Mouse (Mus musculus): ENCODE data around the gene C87436. TPM values are rescaled to one million over a fixed set of nuclear protein-coding genes. Genes with fewer than 3 reads are reported as not detected.

Gene C87436
- 22.8 and 24.8 TPM in 2 replicates for polyA plus RNA-seq (2016; fragmentation: Nextera tagmentation; extraction: Ambion mirVana)

DNA sequence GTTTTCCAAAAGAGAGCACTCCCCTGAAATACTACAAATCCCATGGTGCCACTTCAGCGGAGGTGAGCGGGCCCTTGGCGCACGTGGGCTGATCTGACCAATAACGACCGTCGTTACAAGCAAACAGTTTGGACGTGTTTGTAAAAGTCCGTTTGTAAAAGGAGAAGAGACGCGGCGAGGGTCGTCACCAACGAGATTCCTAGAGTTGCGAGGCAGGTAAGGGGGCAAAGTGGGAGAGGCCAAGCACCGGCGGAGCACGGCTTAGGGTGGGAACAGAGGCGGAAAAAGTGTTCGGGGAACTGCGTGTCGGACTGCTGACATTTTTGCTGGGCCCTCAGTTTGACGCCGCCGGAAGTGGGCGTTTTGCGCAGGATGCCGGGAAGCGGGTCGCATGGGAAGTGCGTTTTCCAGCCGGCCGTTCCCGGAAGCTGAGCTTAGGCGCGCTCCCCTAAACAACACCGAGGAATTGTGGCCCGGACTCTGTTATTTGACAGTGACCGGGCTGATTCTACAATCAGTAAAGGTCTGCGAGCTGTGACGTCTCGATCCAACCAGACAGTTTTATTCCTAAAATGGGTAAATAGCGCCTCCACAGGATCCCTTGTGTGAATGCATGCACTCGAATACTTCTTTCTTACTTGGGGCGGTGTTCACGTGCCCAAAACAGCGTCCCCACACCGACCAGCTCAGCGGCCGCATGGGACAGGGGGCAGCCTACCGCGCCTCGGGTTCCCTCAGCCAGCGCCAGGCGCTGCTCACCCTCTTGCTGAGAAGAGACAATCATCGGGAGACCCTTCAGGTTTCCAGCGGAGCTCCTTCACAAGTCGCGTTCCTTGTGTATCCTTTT, at the start of gene C87436:
C87436 (plus strand) TSS at position 103 of the 847 bp plus-strand sequence.
- Histone ChIP-seq H3K36me3 (peaks cover 51% of the 10 kb centered on the region), H3K27me3 (ENCODE audit: low read depth, poor library complexity, severe bottlenecking) (no peaks in the 10 kb centered on the region), H3K4me1 (peaks cover 16% of the 10 kb centered on the region), H3K9me3 (replicated peaks) (no peaks in the 10 kb centered on the region), H3K27ac (replicated peaks) (peak within 1 kb of the TSS; percentile 95), H3K4me3 (peak within 1 kb of the TSS; percentile 75)
- WGBS = under 1% methylated on average over 59 of the region's 59 CpGs
- peak; percentile 96 for DNase-seq (ENCODE audit: low spot score)

DNA sequence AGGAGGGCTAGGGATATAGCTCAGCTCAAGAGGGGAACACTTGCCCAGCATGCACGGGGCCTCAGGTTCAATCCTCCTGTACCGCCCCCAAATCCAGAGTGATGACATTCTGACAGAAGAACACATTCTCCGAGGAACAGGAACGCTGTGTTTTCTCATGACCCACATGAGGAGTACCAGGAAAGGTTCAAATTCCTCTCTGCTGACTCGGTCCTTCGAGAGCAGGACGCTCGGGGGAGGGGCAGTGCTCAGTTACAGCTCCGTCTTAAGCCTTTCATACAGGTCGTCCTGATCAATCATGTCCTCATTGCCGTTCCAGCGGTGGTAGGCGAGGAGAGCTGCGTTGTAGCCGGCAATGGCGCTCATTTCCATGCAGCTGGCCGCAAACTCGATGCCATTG, 49.7 kb upstream of the C87436 start:
- H3K27me3 ChIP-seq (ENCODE audit: low read depth, poor library complexity, severe bottlenecking) = no peaks in the 10 kb centered on the region
- H3K4me1 ChIP-seq = 0 out of 2 replicates have a peak, but pooled peaks cover under 1% of the 10 kb centered on the region
- H3K27ac ChIP-seq (replicated peaks) = no peak overlapping the region
- H3K36me3 ChIP-seq = peaks cover 84% of the 10 kb centered on the region
- 89% methylated on average over 18 of the region's 18 CpGs for WGBS
- no peaks in the 10 kb centered on the region for H3K9me3 ChIP-seq (replicated peaks)
- no peak for DNase-seq (ENCODE audit: low spot score)
- H3K4me3 ChIP-seq = no peak overlapping the region

DNA sequence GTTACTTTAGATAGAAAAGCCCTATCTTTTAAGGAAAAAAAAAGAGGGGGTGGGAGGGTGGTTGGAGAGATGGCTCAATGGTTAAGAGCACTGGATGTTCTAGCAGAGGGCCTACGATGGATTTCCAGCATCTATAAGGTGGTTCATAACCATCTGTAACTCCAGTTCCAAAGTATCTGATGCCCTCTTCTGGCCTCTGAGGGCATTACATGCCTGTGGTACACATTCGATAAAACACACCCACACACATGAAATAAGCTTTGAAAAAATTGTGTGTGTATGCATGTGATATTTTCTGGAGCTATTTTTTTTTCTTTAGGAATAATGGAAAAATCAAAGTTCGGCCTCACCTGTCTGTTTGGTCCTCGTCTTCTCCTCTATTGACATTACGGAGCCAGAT, 46.8 kb upstream of the C87436 start:
- peaks cover 81% of the 10 kb centered on the region for H3K36me3 ChIP-seq
- no peak for DNase-seq (ENCODE audit: low spot score)
- 96% methylated on average over 5 of the region's 5 CpGs for WGBS

DNA sequence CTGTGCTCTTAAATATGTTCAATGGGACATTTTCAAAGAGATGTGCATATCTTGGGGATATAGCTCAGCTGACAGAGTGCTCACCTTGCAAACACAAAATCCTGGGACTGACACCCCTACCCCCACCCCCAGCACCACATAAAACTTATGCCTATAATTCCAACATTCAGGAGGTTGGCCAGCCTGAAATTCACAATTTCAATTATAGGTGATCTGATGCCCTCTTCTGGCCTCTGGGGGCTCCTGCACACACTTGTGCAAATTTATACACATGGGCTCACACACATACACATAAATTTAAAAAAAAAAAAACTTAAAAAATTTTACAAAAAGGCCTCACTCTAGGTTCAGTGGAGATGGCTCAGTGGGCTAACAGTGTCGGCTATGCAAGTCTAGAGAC, 45.0 kb upstream of the C87436 start:
- H3K4me3 ChIP-seq = no peak overlapping the region
- H3K9me3 ChIP-seq (replicated peaks) = no peaks in the 10 kb centered on the region
- no peak for DNase-seq (ENCODE audit: low spot score)
- no peak overlapping the region for H3K27ac ChIP-seq (replicated peaks)
- H3K27me3 ChIP-seq (ENCODE audit: low read depth, poor library complexity, severe bottlenecking) = peaks cover 6% of the 10 kb centered on the region
- 90% methylated on average over 1 of the region's 1 CpGs for WGBS
- peaks cover 28% of the 10 kb centered on the region for H3K4me1 ChIP-seq
- peaks cover 63% of the 10 kb centered on the region for H3K36me3 ChIP-seq

More for the DNA sequence above, 46.8 kb upstream of the C87436 start:
- Histone ChIP-seq H3K4me1 (peaks cover 19% of the 10 kb centered on the region), H3K9me3 (replicated peaks) (no peaks in the 10 kb centered on the region), H3K4me3 (no peak overlapping the region), H3K27ac (replicated peaks) (no peak overlapping the region), H3K27me3 (ENCODE audit: low read depth, poor library complexity, severe bottlenecking) (no peaks in the 10 kb centered on the region)

DNA sequence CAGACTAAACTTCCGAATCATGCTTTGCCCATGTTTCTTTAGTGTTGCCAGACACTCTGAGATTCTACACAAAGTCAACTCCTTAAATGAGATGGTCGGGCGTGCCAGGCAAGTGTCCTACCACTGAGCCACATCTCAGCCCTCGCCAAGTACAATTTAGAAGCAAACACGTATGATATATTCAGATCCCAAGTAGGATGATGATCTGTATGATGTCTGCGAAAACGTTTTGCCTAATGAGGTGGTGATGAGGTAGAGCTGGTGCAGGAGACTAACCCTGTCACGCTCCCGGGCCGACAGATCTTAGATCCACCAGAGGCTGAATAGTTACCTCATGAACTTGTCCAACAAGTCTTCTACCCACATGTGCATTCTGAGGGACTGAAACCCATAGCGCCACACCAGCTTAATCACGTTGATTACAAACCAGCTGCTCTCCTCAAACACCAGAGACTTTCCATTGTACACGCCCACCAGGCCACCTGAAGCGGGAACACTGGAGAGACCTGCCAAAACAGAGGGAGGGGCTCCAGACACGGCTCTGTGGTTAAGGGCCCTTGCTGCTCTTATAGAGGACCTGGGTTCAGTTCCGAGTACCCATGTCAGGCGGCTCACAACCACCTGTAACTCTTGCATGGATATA, 44.0 kb upstream of the C87436 start:
- H3K36me3 ChIP-seq = peaks cover 52% of the 10 kb centered on the region
- H3K27me3 ChIP-seq (ENCODE audit: low read depth, poor library complexity, severe bottlenecking) = peaks cover 16% of the 10 kb centered on the region
- H3K9me3 ChIP-seq (replicated peaks) = no peaks in the 10 kb centered on the region
- peaks cover 28% of the 10 kb centered on the region for H3K4me1 ChIP-seq
- H3K4me3 ChIP-seq = no peak overlapping the region
- 93% methylated on average over 17 of the region's 17 CpGs for whole genome bisulfite sequencing
- H3K27ac ChIP-seq (replicated peaks) = no peak overlapping the region
- DNase-seq (ENCODE audit: low spot score) = no peak

DNA sequence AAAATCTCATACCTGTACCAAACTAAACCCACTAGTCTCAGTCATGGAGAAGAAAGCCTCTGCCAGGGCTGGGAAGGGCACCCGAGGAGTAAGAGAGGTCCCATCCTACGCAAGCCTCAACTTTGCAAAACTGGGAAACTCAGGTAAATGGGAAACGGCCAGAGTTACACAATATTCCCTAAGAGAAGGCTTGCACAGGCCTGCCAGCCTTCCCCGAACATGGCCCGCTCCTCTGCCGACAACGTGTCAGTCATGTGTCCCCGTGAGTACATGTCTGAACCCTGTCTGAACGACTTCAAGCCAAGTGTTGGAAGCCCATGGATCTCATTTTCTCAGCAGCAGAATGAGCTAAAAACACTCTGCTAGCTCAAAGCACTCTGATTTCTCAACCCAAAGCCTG, 43.2 kb upstream of the C87436 start:
- no peak for DNase-seq (ENCODE audit: low spot score)
- H3K4me3 ChIP-seq = peak overlapping the region; percentile 89
- 91% methylated on average over 9 of the region's 9 CpGs for WGBS

DNA sequence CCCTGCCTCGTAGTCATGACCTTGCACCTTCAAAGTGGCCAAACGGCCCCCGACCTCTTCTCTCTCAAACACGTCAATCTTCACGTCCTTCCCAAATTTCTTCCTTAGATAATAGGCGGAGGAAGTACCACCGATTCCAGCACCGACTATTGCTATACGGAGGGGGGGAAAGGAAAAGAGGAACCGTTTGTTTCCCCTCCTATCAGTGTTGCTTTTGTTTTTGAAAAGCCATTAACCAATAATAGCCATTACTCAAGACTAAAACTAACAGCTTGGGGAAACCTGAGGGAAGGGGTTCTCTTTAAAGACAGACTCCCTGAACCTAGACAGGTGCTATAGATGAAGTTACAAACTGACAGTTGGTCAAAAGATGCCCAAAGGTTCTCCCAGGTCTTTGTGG, 42.2 kb upstream of the C87436 start:
- 50% methylated on average over 10 of the region's 10 CpGs for WGBS
- peak overlapping the region; percentile 93 for H3K27ac ChIP-seq (replicated peaks)
- H3K4me1 ChIP-seq = peaks cover 34% of the 10 kb centered on the region
- peaks cover 35% of the 10 kb centered on the region for H3K36me3 ChIP-seq
- no peak for DNase-seq (ENCODE audit: low spot score)
- H3K9me3 ChIP-seq (replicated peaks) = no peaks in the 10 kb centered on the region
- H3K4me3 ChIP-seq = peak overlapping the region; percentile 89
- H3K27me3 ChIP-seq (ENCODE audit: low read depth, poor library complexity, severe bottlenecking) = peaks cover 16% of the 10 kb centered on the region

More for the DNA sequence above, 43.2 kb upstream of the C87436 start:
- Histone ChIP-seq H3K4me1 (peaks cover 28% of the 10 kb centered on the region), H3K27ac (replicated peaks) (no peak overlapping the region), H3K36me3 (peaks cover 44% of the 10 kb centered on the region), H3K9me3 (replicated peaks) (no peaks in the 10 kb centered on the region), H3K27me3 (ENCODE audit: low read depth, poor library complexity, severe bottlenecking) (peaks cover 16% of the 10 kb centered on the region)

DNA sequence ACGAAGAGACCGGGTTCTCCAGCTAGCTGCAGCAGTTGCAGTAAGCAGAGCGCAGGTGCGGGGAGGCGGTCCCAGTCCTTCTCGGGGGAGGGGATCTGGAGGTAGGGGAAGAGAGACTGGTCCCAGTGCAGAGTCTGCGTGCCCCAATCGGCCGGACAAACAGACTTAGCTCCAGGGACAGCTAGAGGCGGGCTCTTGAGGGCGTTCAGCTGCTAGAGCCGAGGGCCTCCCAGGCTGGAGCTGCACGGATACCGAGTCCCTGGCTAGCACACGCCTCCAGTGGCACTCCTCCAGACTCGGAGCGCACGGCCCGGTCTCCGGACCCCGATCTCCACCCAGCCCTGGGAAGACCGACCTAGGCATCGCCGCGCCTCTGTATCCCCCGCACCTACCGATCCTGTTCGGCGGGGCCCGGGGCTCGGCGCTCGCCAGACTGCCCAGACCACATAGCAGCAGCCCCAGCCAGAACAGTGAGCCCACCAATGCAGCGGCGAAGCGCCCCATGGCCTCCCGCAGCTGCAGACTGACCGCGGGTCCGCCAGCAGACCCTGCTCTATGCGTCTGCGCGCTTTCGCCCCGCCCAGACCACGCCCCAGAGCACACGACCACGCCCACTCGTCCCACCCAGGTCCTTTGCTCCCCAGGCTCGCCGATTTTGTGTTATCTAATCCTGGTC, 41.5 kb upstream of the C87436 start, which contains the start of gene Pcyox1:
Pcyox1 (minus strand) TSS at position 574 of the 676 bp plus-strand sequence.
- peak within 1 kb of the TSS; percentile 93 for H3K27ac ChIP-seq (replicated peaks)
- H3K36me3 ChIP-seq = peaks cover 27% of the 10 kb centered on the region
- 1% methylated on average over 51 of the region's 51 CpGs for WGBS
- H3K27me3 ChIP-seq (ENCODE audit: low read depth, poor library complexity, severe bottlenecking) = peaks cover 16% of the 10 kb centered on the region
- H3K9me3 ChIP-seq (replicated peaks) = no peaks in the 10 kb centered on the region
- peaks cover 35% of the 10 kb centered on the region for H3K4me1 ChIP-seq
- peak within 1 kb of the TSS; percentile 89 for H3K4me3 ChIP-seq
- DNase-seq (ENCODE audit: low spot score) = peak; percentile 91

DNA sequence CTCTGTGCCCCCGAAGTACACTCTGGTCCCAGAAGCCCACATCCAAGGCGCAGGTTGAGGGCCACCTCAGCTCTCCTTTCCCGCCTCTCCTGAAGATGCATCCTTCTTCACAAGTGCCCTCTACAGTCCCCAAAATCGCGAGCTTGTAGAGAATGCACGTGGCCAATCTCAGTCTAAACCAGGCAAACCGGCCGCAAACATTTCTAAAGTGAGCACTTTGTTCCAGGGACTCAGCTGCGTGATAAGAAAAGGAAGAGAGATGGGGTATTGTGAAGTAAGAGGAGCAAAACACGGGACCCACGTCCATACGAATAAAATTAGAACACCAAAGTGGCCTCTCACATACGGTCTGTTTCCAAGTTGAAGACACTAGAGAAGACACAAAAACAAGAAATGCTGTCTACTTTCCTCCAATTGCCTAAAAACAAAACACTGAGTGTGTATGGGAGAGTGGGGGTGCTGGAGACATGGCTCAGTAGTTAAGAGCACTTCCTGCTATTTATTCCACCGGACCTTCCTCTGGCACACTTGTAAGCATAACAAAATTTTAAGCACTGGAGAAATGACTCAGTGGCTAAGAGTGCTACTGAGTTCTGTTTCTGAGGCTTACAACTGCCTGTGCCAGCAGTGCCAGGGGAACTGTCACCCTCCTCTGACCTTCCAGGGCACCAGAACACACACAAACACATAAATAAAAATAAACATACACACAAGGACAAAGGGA, 40.8 kb upstream of the C87436 start:
- H3K27ac ChIP-seq (replicated peaks) = peak overlapping the region; percentile 93
- WGBS = 8% methylated on average over 14 of the region's 14 CpGs

DNA sequence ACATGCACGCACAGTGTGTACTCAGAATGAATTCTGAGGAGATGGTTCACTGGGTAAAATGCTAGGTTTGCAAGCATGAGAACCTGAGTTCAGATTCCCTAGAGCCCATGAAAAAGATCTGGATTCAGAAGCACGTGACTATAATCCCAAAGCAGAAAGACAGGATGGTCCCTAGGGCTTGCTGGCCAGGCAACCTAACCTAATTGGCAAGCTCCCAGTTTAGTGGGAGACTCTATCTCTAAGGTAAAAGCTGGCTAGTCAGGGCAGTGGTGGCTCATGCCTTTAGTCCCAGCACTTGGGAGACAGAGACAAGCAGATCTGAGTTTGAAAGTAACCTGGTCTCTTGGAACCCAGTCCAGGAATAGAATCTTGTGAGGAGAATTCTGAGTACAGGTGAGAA, 39.2 kb upstream of the C87436 start:
- no peak overlapping the region for H3K27ac ChIP-seq (replicated peaks)
- peaks cover 40% of the 10 kb centered on the region for H3K4me1 ChIP-seq
- DNase-seq (ENCODE audit: low spot score) = no peak
- no peak overlapping the region for H3K4me3 ChIP-seq
- H3K36me3 ChIP-seq = peaks cover 6% of the 10 kb centered on the region
- no peaks in the 10 kb centered on the region for H3K9me3 ChIP-seq (replicated peaks)
- WGBS = 85% methylated on average over 2 of the region's 2 CpGs
- peaks cover 16% of the 10 kb centered on the region for H3K27me3 ChIP-seq (ENCODE audit: low read depth, poor library complexity, severe bottlenecking)

More for the DNA sequence above, 40.8 kb upstream of the C87436 start:
- Histone ChIP-seq H3K9me3 (replicated peaks) (no peaks in the 10 kb centered on the region), H3K27me3 (ENCODE audit: low read depth, poor library complexity, severe bottlenecking) (peaks cover 16% of the 10 kb centered on the region), H3K4me3 (peak overlapping the region; percentile 89), H3K36me3 (peaks cover 20% of the 10 kb centered on the region), H3K4me1 (peaks cover 35% of the 10 kb centered on the region)
- no peak for DNase-seq (ENCODE audit: low spot score)

DNA sequence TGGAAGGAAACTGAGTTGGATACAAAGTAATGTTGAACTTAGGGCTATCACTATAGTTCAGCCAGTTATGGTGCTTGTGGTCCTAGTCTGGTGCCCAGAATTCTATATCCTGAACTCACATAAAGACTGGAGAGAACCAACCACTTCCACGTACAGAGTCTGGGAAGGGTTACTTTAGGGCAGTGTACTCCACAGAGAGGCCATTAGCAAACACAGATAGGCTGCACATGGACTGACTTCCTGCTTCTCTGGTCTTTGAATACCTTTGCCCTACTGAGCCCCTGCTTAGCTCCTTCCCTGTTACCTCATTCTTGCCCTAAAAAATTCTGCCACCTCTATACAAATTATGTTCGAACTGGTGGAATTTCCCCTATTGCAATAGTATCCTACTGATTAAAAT, 38.2 kb upstream of the C87436 start:
- H3K27me3 ChIP-seq (ENCODE audit: low read depth, poor library complexity, severe bottlenecking) = peaks cover 16% of the 10 kb centered on the region
- no peaks in the 10 kb centered on the region for H3K36me3 ChIP-seq
- DNase-seq (ENCODE audit: low spot score) = no peak
- H3K9me3 ChIP-seq (replicated peaks) = no peaks in the 10 kb centered on the region
- 86% methylated on average over 2 of the region's 2 CpGs for WGBS
- peaks cover 34% of the 10 kb centered on the region for H3K4me1 ChIP-seq
- H3K27ac ChIP-seq (replicated peaks) = no peak overlapping the region
- H3K4me3 ChIP-seq = no peak overlapping the region

DNA sequence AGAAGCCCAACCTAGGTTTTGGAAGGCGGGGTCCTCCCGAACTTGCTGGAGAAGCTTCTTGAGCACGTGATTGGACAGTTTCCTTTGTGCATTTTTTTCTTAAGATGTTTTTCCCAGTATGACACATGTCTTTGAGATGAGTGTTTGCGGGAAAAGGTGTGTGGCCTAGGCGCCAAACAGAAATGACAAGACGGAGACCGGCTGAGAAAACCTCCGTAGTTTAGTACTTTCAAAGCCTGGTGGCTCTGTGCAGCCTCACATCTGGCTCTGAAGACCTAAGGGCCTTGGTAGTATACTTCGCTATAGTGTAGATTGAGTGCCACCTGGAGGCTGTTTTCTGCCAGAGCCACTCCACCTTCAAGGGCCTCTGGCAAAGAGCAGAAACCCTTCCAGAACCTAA, 37.2 kb upstream of the C87436 start:
- H3K4me3 ChIP-seq = peak overlapping the region; percentile 38
- no peak overlapping the region for H3K27ac ChIP-seq (replicated peaks)

More for the DNA sequence above, 37.2 kb upstream of the C87436 start:
- 10% methylated on average over 9 of the region's 9 CpGs for WGBS
- Histone ChIP-seq H3K36me3 (no peaks in the 10 kb centered on the region), H3K4me1 (peaks cover 26% of the 10 kb centered on the region), H3K27me3 (ENCODE audit: low read depth, poor library complexity, severe bottlenecking) (peaks cover 16% of the 10 kb centered on the region), H3K9me3 (replicated peaks) (no peaks in the 10 kb centered on the region)
- peak; percentile 71 for DNase-seq (ENCODE audit: low spot score)

Data from midbrain, embryonic 10.5 days (tissue).